Mouse (Mus musculus): ENCODE results near the gene Higd1b.

Gene Higd1b

DNA sequence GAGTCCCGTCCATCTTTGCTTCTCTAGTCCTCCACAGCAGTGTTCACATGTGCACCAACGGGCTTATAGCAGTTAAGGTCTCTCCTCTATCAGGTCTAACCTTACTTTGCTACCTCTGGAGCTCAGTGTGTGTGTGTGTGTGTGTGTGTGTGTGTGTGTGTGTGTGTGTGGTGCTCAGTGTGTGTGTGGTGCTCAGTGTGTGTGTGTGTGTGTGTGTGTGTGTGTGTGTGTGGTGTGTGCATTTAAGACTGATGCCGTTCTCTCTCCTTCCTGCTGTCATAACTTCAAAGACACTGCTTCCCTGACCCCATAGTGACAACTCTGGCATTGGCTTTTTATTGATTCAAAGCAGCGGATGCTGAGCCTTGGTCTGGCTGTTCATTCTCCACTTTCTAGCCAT lies at the start of gene Higd1b:
Higd1b (plus strand) TSS at position 301 of the 400 bp plus-strand sequence.
- DNase-seq: no peak

DNA sequence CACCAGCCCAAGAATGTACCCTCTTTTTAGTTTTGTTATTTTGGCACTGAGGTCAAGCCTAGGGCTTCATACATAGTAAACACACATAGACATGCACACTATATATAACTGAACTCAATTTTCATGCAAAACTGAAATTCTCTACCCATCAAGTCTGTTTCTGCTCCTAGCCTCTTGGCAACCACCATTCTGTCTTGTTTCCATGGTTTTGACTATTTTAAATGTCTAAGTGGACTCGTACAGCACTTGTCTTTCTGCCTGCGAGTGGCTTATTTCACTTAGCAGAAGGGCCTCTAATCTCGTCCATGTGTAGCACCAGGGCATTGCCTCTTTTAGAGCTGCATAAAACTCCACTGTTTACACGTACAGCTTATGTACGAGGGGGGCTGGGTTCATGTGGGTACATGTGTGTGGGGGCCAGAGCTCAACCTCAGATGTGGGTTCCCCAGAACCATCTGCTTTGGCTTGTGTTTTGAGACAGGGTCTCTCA lies 47.9 kb upstream of the Higd1b start:
- no peak for DNase-seq

DNA sequence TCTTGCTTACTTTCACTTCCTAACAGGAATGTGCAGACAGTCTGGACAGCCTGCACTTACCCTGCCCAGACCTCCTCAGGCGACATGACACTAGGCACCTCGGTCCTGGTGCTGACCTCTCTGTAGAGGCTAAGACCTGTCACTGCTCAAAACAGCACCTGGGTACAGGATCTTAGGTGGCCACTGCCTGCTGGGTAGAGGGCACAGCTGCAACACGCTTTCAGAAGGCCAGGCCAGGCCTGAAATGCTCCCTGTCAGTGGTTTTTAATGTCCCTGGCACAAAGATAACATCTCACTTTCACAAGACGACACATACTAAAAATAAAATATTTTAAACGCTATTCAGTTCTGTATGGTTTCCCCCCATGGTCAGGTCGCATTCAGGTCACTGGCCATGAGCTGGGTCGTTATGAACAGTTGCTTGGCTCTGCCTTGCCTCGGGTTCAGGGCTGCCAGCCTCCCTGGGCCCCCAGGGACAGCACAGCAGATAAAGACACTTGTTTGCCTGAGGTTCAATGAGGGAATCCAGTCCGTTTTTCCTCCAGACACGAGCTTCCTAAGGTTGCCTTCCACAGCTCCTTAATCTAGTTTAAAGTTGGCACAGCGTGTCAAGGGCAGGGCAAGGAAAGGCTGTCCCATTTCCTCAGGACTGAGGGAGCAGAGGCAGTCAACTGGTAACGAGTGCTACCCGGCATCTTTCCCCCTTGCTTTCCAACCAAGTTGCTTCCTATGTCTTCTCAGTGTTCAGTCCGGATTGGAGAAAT lies 43.8 kb upstream of the Higd1b start:
- DNase-seq: no peak

DNA sequence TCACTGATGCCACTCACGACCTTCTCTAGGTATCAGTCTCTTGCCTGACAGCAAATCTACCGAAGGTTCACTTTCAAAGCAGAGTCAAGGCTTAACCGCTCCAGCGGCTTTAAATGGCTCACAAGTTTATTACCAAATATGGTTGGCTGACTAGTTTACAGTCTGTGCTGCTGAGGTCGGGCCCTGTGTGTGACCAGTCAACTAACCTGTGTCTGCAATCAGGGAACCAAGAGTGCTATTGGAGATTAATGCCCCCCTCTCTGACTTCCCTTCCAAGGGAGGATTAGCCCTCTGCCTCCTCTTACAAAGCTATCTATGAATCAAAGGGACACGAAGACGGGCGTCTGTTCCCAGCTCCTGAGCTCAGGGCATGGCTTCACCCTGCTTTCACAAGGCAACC lies 41.5 kb upstream of the Higd1b start:
- no peak for DNase-seq

DNA sequence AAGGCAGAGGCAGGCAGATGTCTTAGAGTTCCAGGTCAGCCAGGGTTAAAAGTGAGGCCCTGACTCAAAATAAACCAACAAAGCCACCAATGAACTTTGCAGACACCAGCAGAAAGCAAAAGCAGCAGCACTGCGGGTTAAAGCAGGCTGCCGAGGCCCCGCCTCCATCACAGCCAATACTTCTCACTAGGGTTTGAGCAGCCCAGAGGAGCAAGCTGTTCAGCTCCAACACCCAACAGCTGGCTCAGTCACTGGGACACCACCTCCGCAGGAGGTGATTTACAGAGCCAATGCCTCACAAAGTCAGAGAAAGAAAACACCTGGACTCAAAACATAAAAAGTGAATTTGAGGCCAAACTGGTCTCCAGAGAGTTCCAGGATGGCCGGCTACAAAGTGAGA lies 32.2 kb upstream of the Higd1b start:
- no peak for DNase-seq

DNA sequence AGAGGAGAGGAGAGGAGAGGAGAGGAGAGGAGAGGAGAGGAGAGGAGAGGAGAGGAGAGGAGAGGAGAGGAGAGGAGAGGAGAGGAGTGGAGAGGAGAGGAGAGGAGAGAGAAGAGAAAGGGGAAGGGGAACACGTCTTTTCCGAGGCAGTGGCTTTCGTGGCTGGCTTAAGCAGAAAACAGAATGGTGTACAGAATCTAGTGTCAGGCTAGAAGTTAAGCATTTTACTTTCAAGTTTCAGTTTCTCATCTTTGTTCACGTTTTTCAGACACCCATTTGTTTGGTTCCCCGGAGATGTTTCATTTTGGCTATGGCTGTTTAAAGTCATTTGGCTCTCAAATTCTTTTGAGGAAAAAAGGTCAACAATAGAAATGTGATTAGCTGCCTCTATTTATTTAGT lies 27.4 kb upstream of the Higd1b start:
- no peak for DNase-seq

DNA sequence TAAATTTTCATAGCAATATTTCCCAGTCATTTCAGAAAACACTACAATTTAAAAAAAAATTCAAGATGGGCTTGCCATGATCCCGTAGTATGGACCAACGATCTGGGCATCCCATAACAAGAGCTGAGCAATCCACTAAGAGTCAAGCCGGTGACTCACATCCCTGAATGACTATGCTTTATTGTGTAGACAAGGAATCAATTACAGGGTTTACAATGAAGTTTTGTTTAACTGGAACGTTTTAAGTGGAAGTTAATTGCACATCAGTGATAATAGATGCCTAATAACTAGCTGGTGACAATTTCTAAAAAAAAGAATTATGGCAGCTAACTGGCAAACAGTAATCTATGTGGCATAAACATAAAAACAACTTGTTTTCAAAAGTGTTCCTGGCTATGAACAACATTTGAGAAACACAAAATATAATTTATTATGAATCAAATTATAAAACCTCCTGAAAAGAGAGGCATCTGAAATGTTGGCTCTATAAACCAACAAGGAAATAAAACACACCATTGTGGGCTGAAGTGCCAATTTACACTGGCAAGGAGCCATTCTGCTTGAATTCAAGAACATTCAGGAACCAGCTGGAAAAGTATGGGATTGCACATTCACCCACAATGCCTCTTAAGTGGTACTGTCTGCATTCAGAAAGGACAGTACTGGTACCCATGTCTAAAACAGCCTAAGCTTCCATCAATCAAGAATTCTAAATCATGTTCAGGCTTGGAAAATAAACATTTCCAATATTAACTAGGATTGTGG lies 24.7 kb upstream of the Higd1b start:
- DNase-seq: no peak

DNA sequence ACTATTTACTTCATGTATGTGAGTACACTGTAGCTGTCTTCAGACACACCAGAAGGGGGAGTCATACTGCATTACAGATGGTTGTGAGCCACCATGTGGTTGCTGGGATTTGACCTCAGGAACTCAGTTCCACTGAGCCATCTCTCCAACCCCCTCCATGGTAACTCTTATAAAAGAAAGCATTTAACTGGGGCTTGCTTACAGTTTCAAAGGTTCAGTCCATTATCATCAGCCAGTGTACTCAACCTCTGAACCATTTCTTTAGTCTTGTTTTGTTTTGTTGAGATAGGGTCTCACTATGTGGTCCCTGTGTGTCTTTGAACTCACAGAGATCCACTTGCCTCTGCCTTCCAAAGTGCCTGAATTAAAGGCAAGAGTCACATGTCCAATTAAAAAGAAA lies 20.8 kb upstream of the Higd1b start:
- DNase-seq: no peak

DNA sequence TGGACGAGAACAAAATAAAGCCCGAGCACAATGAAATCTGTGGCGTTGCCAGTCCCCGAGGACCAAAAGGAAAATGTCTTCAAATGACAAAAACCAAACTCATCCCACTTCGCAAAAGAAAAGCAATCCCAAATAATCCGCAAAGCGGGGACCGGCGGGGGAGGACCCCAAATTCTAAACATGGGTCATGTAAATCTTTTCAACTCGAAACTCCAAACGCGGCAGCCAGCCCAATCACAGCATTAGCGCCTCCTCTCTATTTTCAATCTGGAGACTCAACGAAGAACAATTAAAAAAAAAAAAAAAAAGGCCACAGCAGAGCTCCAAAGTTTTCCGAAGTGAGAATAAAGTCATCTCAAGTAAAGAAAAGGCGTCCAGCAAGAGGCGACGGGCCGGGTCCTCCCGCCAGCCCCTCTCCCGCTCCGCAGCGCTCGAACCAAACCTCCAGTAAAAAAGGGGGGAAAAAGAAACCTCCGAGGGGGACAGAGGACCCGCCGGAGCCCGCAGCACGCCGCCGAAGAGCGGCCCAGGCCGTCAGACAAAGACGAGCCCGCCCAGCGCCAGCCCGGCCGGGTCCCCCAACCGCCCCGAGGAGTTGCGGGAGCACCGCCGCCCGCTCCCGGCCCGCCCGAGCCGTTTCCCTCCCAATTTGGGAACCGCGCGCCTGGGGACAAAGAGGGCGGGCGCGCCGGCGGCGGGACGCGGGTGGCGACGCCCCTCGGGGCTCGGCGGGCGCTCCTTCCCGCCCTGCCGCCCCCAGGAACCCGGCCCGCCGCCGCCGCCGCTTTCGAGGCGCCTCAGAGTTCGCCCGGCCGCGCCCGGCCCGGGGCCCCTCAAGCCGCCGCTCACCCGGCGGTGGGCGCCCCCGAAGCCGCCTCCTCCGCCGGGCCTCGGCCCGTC lies 17.3 kb upstream of the Higd1b start:
- DNase-seq: no peak

DNA sequence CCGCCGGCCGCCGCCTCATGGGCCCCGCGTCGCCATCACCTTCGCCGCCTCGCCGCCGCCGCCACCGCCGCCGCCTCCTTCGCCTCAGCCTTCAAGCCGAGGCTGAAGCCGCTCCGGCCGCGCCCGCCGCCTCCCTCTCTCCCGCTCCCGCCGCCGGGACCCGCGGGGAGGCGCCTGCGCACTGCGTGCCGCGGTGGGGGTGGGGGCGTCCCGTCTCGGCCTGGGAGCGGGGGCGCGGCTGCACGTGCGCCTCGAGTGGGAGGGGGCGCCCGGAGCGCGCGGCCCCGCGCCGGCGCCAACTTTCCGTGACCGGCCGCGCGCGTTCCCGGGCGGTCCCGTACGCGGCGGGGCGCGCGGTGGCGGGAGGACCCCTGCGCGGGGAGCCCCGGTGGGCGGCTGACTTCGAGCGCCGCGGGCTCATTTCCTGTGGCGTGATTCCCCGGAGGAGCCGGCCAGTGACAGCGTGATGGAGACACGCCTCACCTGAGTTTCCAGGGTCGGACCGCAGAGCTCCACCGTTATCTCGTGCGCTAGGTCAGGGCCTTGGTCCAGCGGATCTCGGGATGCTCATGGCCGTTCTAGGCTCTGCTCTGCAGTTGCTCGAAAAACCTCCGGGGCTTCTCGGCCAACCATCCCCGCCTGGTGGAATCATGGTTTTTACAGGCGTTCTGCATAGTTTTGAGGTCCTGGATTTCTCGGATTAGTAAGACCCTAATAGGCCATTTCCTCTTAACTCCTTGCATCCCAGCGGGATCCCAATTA lies 16.4 kb upstream of the Higd1b start, which contains the start of gene Gjc1:
Gjc1 (minus strand) TSS at position 680 of the 762 bp plus-strand sequence.
- peak; percentile 26 for DNase-seq

DNA sequence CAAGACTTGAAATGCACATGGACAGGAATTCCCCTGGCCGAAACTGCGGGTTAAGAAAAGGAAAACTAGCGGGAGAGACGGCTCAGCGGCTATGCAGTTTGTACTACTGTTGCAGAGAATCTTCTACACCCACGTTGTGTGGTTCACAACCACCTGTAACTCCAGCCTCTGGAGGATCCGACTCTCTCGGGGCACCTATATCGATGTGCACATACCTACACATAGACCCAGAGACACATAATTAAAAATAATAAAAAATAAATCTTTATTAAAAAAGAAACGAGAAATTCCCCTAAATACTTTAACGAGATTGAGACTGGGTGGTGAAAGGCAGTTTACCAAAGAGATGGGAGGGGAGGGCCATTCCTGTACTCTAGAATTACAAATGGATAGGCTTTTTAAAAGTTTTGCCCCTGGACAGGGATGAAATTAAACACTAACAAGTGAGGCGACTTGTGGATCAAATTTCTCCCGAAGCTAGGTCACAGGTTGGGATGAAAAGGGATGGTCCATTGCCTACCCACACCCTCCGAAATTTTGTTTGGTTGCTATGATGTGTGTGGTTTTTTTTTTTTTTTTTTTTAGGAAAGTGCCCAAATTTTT lies 15.8 kb upstream of the Higd1b start:
- DNase-seq: no peak

DNA sequence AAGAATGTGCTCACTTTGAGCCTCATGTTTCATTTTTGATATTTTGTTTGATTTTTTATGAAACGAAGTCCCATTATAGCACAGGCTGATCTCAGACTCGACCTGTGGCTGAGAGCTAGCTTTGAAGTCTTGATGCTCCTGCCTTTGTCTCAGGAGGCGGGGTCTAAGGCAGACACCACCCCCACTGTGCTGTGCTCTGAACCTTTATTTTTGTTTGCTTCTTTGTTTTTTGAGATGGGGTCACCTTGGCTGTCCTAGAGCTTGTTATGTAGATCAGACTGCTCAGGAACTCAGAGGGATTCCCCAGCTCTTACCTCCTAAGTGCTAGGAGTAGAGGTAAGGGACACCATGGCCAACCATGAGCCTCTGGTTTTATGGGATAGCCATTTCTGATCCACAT lies 15.2 kb upstream of the Higd1b start:
- no peak for DNase-seq

DNA sequence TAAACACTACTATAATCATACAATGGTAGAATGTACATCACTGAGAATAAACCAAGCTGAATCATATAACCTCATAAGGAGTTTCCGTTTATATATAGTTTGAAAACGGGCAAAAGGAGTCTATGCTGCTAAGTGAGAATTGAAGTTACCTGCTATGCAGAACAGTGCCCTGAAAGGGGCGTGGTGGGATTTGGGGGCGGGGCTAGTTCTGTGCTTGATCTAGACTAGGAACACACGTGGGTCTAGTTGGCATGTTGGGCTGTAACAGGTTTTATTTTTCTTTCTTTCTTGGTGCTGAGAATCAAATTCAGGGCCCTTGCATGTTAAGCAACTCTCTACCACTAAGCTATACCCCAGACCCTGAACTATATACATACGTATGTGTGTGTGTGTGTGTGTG lies 14.4 kb upstream of the Higd1b start:
- no peak for DNase-seq

DNA sequence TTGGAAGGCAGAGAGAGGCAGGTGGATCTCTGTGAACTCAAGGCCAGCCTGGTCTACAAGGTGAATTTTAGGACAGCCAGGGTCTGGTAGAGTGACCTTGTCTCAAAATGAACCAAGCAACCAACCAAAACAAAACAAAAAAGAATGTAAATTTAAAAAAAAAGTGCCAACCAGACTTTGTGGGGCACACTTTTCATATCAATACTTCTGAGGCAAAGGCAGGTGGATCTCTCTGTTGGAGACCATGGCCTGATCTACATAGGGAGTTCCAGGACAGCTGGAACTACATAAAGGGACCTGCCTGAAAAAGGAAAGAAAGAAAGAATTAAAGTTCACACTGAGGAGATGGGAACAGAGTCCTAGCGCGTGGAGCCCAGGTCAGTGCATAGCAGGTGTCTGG lies 9.2 kb upstream of the Higd1b start:
- DNase-seq: no peak

DNA sequence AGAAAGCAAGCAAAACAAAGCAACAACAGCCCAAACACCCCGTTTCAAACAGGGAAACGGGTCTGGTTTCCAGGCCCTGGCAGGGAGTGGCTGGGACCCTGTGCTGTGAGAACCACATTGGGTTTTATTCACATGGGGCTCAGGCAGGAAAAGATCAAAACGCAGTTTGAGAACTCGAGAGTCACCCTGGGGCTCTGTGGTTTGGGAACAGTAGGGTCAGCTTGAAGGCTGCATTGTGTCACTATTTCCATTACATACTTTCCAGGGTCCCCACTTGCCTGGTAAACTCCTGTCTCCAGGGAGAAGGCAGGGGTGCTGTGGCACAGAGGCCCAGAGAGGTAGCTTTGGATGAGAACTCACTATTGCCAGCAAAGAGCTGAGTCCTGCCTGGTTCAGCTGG lies 8.6 kb upstream of the Higd1b start:
- no peak for DNase-seq

DNA sequence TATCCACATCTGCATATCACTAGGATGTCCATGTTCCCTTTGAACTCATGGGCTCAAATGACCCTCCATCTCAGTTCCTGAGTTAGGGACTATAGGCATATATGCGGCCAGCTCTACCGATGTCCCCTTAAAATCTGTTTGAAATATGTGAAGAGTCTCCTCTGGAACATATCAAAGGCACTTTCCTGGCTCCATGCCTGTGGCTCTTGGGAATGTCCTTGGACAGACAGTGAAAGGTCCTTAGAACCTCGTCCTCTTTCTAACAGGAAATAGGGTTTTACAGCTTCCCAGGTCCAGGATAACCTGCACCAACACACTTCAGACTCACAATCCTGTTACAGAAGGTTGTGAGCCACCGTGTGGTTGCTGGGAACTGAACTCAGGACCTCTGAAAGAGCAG lies 5.4 kb upstream of the Higd1b start:
- no peak for DNase-seq

DNA sequence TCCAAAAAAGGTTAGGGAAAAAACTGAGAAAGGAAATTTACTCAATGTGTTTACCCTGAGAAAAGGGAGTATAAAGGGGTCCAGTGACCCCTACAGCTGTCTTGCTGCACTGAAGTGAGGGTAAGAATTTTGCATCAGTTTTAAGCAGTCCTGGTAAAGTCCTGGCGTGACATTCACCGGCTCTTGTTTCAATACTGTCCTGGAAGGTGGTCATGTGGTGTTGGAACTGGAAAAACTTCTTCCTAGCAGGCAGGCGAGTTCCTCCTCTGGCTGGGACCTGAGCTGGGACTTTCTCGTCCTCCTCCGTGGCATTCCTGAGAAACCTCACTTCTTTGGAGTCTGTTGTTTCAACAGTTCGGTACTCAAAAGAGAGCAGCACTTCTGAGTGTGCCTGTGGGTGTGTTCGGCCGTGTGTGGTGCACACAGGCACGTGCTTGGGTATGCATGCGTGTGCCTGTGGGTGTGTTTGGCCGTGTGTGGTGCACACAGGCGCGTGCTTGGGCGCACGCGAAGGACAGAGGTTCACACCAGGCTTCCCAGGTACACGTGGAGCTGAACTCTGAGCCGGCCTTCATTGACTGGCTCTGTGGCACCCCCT lies 2.9 kb upstream of the Higd1b start:
- no peak for DNase-seq

DNA sequence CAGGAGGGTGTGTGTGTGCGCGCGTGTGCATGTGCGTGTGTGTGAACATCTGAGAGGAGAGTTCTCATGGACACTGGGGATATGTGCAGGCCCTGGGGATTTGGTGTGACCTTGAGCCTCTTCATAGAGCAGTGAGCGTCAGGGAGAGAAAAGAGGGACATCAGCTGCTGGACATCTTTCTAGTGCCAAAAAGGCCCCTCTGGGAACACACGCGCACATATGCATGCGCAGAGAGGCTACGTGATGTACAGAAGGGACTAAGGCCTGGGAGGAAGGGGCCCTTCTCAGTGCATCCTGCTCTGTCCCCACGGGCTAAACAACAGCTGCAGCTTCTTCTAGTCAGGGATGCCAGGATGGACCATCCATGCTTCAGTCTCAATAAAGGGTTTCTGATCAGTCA lies 1.4 kb upstream of the Higd1b start:
- DNase-seq: no peak

DNA sequence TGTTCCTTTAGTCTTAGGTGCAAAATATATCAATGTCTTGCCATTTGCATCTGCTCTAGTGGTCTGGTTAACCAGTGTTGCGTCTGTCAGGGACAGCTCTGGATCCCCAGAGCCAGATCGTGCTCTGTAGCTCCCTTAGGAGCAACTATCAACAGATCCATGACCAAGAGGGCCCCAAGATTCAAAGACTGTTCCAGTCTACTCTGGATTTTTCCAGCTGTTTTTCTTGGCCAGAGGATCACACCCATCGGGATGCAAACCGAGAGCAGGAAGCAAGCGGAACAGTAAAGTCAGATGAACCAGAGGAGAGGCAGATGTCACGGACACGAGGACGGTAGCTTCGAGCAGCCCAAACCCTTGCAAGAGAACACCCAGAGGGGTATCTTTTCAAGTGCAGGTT lies 497 bp downstream of the Higd1b start:
- no peak for DNase-seq

DNA sequence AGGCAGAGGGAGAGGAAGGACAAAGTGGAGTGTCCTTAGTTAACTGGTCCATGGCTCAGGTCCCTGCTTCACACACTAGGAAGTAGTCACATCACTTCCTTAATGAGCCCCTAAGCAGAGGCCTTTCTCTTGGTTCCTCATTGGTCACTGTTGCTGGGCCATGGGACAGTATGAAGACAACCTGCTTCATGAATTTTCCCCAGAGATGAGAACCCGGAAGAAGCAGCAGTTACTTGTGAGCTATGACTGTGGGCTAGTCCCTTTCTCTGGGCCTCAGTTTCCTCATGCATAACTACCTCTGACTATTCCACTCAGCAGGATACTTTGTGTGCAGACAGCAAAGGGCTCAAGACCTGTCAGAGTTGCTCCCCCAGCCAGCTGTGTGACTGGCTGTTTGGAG lies 1.7 kb downstream of the Higd1b start:
- DNase-seq: no peak

DNA sequence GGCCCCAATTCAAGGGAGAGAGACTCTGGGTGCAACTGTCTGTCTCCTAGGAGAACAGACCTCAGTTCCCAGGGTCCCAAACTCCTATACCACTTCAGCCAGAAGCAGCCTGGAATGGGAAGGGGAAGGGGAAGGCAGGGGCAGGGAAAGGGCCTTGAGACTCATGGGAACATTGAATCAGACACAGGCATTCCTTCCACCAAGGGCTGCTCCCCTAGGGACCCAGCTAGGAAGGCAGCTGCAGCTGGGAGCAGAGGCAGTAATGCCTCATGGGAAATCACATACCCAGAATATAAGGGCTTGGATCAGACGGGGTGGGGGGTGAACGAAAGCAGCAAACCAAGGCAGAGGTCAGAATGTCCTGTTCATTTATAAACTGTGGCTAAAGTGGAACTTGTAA lies 2.5 kb downstream of the Higd1b start:
- DNase-seq: no peak

Measured in cerebellum, adult 11-12 months (tissue).